Mouse (Mus musculus) stomach, postnatal 0 days (tissue): ENCODE measurements around the gene Comt.

ENCODE experiments used
- CTCF ChIP-seq: IDR thresholded peaks from 2 replicates; pipeline ENCODE4 v1.5.1; 2016; ENCODE audit warnings: antibody characterized with exemption, low read depth, mild to moderate bottlenecking, moderate library complexity
- EP300 ChIP-seq: optimal IDR thresholded peaks from 2 replicates; pipeline ENCODE3; 2016; ENCODE audit warnings: antibody characterized with exemption

GRCm38 (mm10) chr16:18455407-18455806 lies 28.8 kb upstream of the Comt start:
- TF ChIP-seq CTCF (no peak), EP300 (no peak)
